Mouse (Mus musculus): ENCODE measurements around the gene Vstm5.
"Not testable (repeated sequence)": the region's sequence is repeated elsewhere in the genome, so short reads cannot be mapped to it uniquely, and the experiment has no call there.

The Vstm5 gene

GRCm38 (mm10) chr9:15239042-15239925 is at the start of gene Vstm5:
TSS of gene Vstm5 (plus strand) at chr9:15239045.
- DNase-seq (ENCODE audit: low read depth, low spot score): no peak

- not testable (repeated sequence) for DNase-seq (ENCODE audit: low read depth, low spot score)
Observed at GRCm38 (mm10) chr9:15194806-15195205, 44.0 kb upstream of the Vstm5 start.

- no peak for DNase-seq (ENCODE audit: low read depth, low spot score)
Observed at GRCm38 (mm10) chr9:15206631-15207030, 32.2 kb upstream of the Vstm5 start.

DNA sequence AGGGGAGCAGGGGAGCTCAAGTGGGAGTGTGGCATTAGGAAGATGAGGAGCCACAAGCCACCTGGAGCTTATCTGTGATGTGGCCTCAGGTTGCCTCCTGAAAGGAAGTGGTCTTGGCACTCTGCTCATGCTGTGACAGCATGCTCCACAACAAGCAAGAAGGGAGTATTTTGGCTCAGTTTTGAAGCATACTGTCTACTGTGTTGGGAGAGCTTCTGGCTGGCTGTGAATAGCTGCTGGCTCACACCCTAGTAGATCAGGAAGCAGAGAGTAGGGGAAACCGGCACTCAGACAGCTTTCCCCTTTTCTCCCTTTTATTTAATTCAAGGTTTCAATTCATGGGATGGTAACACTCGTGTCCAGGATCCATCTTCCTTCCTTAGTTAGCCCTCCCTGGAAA is 29.5 kb upstream of the Vstm5 start:
- DNase-seq (ENCODE audit: low read depth, low spot score): no peak

DNA sequence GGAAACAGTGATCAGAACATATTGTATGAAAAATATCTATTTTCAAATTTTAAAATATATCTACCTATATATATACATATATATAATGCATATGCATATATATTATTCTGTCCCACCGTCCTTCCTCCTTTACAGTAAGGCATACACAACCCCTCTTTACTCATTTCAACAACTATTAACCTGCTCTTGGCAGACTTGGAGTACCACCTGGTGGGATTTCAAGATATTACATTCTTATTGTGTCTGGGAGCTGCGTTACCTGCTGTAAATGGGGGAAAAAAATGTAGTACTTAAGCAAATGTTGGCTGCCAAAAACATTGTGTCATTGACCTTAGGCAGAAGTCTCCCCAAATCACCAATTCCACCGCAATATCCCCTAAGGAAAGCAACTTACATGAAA is 27.0 kb upstream of the Vstm5 start:
- DNase-seq (ENCODE audit: low read depth, low spot score): no peak

- DNase-seq (ENCODE audit: low read depth, low spot score): no peak
Observed at GRCm38 (mm10) chr9:15213695-15214094, 25.1 kb upstream of the Vstm5 start.

DNA sequence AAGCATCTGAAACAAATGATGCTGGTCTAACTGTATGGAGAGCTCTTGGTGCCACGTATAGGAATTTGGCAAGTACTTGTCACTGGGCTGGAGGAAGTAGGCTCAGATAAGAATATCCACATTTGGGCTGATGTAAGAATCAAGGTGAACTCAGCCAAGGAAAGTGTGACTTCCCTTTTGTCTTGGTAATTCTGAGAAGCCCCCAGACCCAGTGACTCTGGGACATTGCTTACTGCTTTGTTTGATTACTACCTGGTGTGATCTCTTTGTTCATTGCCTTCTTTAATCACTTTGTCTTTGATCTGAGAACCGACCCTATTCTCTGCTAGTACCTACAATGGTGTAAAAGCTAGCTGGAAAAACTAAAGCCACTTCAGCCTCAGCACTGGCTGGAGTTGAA is 13.9 kb upstream of the Vstm5 start:
- no peak for DNase-seq (ENCODE audit: low read depth, low spot score)

DNA sequence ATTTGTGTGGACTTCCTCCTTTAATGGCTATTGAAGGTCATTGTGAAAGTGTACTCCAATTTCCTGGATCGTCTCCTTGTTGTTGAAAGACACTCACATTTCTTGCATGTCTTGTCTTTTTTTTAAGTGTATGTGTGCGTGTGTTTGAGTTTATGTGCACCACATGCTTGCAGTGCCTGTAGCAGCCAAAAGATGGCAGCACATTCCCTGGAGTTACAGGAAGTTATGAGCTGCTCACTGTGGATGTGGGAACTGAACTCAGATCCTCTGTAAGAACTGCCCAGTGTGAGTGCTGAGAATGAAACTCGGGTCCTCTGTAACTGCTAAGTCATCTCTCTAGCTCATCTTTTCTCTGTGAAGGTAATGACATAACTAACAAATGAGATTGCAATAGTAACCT is 6.4 kb upstream of the Vstm5 start:
- DNase-seq (ENCODE audit: low read depth, low spot score): no peak

GRCm38 (mm10) chr9:15233604-15234003 is 5.2 kb upstream of the Vstm5 start:
- DNase-seq (ENCODE audit: low read depth, low spot score): no peak

DNA sequence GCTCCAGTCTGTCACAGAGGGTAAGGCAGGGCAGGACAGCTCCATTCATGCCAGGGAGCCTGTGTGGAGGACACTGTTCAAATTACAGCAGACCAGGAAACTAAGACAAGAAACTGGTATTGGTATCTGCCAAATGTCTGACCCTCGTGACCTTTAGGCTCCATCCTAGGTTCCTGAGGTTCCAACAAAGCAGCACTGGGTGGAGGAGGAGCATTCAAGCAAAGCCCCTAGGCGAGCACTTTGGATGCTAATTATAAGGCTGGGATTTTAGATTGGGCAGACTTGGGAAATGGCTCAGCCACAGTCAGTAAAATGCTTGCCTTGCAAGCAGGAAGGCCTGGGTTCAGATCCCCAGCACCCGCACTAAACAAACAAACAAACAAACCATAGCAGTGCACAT is 2.9 kb upstream of the Vstm5 start:
- no peak for DNase-seq (ENCODE audit: low read depth, low spot score)

GRCm38 (mm10) chr9:15237516-15238296 is 1.1 kb upstream of the Vstm5 start:
- DNase-seq (ENCODE audit: low read depth, low spot score): no peak

DNA sequence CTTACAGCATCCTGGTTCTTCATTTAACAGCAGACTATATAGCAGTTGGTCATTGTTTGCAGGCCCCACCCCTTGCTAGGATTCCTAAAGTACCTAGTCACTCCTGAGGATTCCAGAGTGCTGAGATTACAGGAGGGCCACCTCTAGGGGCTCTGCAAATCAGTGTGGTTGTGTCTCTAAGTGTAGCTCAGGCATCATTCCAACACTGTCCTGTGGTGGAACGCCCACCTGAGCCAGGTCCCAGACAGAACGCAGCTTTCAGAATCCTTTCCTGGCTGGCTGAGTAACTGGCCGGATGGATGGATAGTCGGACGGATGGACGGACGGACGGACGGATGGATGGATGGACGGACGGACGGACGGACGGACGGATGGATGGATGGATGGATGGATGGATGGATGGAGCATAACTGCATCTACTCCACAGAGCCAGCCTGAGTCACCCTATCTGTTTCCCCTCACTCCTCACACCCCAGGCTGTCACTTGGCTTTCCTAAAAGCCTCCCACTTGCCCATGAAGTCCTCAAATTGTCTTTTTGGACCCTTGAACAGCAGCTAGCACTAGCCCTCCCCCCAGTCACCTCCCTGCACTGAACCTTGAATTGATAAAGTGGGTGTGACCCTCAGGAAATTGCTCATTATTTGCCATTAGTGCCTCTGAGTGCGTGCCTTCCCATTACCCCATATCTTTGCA is 401 bp upstream of the Vstm5 start:
- no peak for DNase-seq (ENCODE audit: low read depth, low spot score)

GRCm38 (mm10) chr9:15240006-15240405 is 1.2 kb downstream of the Vstm5 start:
- DNase-seq (ENCODE audit: low read depth, low spot score): no peak

DNA sequence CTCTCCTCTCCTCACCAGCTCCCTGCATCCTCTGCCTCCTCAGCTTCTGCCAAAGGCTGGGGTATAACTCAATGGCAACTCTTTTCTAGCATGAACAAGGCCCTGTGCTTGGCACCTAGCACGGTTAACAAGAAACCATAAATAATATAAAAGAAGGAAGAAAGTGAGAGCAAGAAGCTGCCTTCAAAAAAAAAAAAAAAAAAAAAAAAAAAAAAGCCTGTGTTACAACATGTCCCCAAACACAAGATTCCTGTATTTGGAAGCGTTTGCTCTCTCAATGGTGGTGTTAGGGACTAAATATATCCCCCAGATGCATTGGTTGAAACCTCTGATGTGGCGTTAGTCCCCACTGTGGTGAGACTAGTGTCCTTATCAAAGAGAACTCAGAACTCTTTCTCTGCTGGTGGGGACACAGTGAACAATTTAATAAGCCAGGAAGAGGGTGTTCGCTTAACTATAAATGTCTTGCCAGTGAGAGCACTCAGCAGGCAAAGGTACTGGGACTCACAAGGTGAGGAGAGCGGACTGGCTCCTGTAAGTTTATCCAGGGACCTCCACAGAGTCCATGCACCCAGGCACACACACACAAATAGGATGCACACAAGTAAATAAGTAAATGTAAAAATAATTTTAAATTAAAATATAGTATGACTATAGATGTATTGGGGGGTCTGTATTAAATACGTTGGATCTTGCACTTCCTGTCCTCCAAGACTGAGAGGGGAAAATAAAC is 2.2 kb downstream of the Vstm5 start:
- DNase-seq (ENCODE audit: low read depth, low spot score): no peak

GRCm38 (mm10) chr9:15241596-15241939 is 2.7 kb downstream of the Vstm5 start:
- no peak for DNase-seq (ENCODE audit: low read depth, low spot score)

GRCm38 (mm10) chr9:15242130-15242529 is 3.3 kb downstream of the Vstm5 start:
- no peak for DNase-seq (ENCODE audit: low read depth, low spot score)

DNA sequence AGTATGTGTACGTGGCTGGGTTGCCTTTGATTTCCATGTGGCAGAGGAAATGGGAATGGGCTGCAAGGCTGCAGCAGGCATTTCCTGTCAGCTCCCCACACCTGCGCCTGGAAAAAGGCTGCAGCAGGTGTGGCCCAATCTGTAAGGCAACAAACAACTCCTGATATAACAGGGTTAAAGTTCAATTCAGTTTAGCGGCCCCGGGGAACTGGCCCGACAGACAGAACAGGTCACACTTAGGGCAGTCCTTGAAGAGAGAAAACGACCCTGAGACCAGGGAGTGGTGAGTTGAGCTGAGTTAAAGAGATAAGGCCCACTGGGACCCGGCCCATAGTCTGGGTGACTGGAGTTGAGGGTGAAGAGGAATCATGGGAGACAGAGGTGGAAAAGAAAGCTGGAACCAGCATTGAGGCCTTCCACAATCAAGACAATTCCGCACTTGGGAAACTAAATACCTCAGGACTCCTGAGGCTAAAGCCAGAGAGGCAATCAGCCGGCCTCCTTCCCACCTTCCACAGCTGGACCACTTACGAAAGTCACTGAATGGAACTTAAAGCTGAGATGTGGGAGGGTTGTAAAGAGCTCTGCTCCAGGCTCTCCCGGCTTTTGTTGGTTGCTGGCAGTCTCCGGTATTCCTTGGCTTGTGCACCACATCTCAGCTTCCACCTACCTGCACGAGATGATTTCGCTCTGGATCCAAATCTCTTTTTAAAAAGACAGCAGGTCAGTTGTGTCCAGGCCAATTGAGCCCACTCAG is 6.7 kb downstream of the Vstm5 start:
- DNase-seq (ENCODE audit: low read depth, low spot score): no peak

DNA sequence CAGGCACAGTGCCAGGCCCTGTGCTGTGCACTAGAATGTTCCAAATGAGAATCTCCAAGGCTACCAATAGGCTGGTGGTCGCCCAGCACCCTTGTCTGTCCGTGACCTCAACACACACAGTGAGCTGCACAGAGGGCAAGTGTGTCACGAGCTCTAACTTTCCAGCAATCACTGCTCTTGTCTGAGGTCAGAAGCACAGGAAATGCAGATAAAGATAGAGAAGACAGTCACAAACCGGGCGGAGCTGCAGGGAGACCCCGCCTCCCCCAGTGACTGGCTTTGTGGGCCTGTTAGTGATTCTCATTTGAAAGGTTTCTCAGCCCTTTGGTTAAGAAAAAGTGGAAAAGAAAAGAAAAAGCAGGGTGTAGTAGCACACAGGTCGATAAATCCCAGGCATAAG is 11.5 kb downstream of the Vstm5 start:
- DNase-seq (ENCODE audit: low read depth, low spot score): no peak

GRCm38 (mm10) chr9:15252196-15252595 is 13.4 kb downstream of the Vstm5 start:
- DNase-seq (ENCODE audit: low read depth, low spot score): no peak

DNA sequence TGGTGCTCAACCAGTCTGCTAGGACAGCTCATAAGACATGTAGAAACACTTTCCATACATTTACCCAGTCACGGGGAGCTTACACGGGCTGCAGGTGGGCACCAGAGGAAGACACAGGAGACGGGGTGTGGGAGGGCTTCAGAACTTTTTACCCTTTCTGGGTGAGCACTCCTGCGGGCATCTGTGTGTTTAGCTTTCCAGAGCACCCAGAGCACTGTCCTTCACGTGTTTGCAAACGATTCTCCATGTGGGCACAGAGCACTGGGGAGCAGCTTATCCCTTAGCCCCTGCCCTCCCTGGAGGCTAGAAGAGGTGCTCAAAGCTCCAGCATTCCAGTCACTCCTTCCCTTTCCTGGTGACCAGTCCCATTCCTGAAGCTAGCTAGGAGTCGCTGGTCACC is 15.7 kb downstream of the Vstm5 start:
- no peak for DNase-seq (ENCODE audit: low read depth, low spot score)

- no peak for DNase-seq (ENCODE audit: low read depth, low spot score)
Observed at GRCm38 (mm10) chr9:15256214-15256613, 17.4 kb downstream of the Vstm5 start.

All from retina, adult 2 months (tissue).